Mouse (Mus musculus) hindbrain, embryonic 11.5 days (tissue): ENCODE measurements at regions not wholly inside any gene's neighbourhood (a gene's known extent, or its start where the extent isn't known, plus 50 kb on each side); places are given as distances from the start of the nearest gene placed in this dataset.

ENCODE experiments used
- ATAC-seq: fragments of 200-750 bp; cut with Nextera tagmentation; 2 replicates; pipeline ENCODE4 v1.8.0; 2017; ENCODE audit warnings: mild to moderate bottlenecking, moderate TSS enrichment, moderate library complexity; ENCODE audit not compliant: low FRiP score
- DNase-seq: peaks from one replicate; pipeline ENCODE4 v3.0.0-alpha.2; 2015; ENCODE audit warnings: low spot score
- H3K27ac ChIP-seq: fragments of 300-500 bp; sonication (generic); 2 replicates; pipeline ENCODE4 v1.5.1; 2014; ENCODE audit warnings: mild to moderate bottlenecking, low read depth, low read length
- H3K27me3 ChIP-seq: fragments of 300-500 bp; sonication (generic); 2 replicates; pipeline ENCODE4 v1.6.1; 2014; ENCODE audit warnings: mild to moderate bottlenecking, low read length, moderate library complexity, mixed read lengths; ENCODE audit not compliant: control insufficient read depth, insufficient read depth
- H3K36me3 ChIP-seq: fragments of 300-500 bp; sonication (generic); 2 replicates; pipeline ENCODE4 v1.6.1; 2014; ENCODE audit warnings: mild to moderate bottlenecking, low read length, moderate library complexity, mixed read lengths; ENCODE audit not compliant: control insufficient read depth, insufficient read depth
- H3K4me1 ChIP-seq: fragments of 300-500 bp; sonication (generic); replicated peaks from 2 replicates; pipeline ENCODE4 v1.6.1; 2014; ENCODE audit warnings: low read length, mixed read lengths; ENCODE audit not compliant: control insufficient read depth, insufficient read depth
- H3K4me2 ChIP-seq: fragments of 300-500 bp; sonication (generic); replicated peaks from 2 replicates; pipeline ENCODE4 v1.6.1; 2014; ENCODE audit warnings: mild to moderate bottlenecking, low read depth, low read length
- H3K4me3 ChIP-seq: fragments of 300-500 bp; sonication (generic); 2 replicates; pipeline ENCODE4 v1.5.1; 2014; ENCODE audit warnings: low read depth, low read length
- H3K9ac ChIP-seq: fragments of 300-500 bp; sonication (generic); 2 replicates; pipeline ENCODE4 v1.6.1; 2014; ENCODE audit warnings: low read depth, low read length
- H3K9me3 ChIP-seq: fragments of 300-500 bp; sonication (generic); 2 replicates; pipeline ENCODE4 v1.6.1; 2016; ENCODE audit warnings: low read length; ENCODE audit not compliant: control insufficient read depth
- WGBS: fragments of 180-500 bp; shearing (Covaris S2); extraction: QIAGEN DNeasy Blood & Tissue Kit; methylation state at CpG from one replicate; pipeline ENCODE4 v1.1.7; 2014; 5-methylcytosine and 5-hydroxymethylcytosine counted together

DNA sequence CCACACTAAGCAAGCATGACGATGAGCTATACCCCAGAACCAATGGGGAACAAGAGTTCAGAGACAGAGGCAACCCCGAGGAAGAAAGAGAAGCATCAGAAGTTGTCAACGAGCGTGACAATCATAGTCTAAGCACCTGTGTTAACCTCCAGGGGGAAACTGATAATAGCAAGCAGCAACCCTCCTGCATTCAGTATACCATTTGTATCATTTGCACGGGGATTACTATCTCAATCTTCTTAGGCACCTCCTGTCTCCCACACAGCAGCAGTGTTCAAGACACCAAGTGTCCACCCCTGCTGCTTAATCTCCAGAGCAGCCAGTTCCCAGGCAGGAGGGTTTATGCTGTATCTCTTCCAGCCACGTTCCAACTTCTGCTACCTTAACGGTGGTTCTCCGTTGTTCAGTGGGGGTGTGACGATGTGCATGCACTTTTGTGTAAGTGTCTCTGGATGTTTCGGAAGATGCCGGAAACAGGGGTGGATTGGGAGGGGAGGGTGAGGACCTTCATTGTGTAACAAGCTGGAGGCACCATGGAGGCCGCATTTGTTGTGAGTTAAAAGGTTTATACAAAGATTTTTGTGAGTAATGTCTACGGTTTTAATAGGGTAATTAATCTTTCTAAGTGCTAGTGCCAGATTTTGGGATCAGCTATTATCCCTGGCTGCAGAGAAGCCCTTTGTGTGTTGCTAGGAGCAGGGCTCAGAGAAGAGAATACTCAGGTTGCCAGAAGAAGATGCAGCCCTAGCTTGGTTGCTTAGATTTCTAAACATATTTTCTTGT is 245.8 kb downstream of the Rnf144b start:
- Histone ChIP-seq H3K27ac (peak overlapping the region; percentile 47), H3K4me2 (0 out of 2 replicates have a peak overlapping the region, but pooled peaks have one; percentile 11)

DNA sequence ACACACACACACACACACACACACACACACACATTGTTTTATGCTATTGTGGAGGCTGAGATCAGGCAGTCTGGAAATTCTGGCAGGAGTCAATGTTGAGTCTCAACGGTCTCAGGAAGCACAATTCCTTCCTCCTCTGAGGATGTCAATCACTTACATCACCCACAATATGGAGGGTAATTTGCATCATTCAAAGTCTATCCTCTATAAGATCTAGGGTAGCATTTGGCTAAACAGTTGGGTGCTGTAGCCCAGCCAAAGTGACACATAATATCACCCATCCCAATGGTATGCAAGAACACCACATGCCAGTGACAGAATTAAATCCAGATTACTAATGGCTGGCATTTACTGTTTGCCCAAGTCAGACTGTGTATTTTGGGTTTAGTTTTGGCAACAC is 252.1 kb downstream of the Rnf144b start:
- Histone ChIP-seq H3K9me3 (no peaks in the 10 kb centered on the region), H3K4me1 (no peaks in the 10 kb centered on the region), H3K27me3 (no peaks in the 10 kb centered on the region), H3K4me2 (no peak overlapping the region), H3K4me3 (no peak overlapping the region), H3K9ac (no peak overlapping the region), H3K27ac (no peak overlapping the region), H3K36me3 (no peaks in the 10 kb centered on the region)
- 77% methylated on average over 1 of the region's 1 CpGs for WGBS
- ATAC-seq (no peak), DNase-seq (no peak)

More for the DNA sequence above, 245.8 kb downstream of the Rnf144b start:
- Histone ChIP-seq H3K36me3 (no peaks in the 10 kb centered on the region), H3K4me1 (peaks cover 3% of the 10 kb centered on the region; the same call in 1 of the 2 replicates), H3K27me3 (no peaks in the 10 kb centered on the region), H3K9ac (no peak overlapping the region), H3K9me3 (no peaks in the 10 kb centered on the region), H3K4me3 (no peak overlapping the region)
- DNase-seq (peak; percentile 43), ATAC-seq (no peak)
- 50% methylated on average over 13 of the region's 13 CpGs for WGBS

DNA sequence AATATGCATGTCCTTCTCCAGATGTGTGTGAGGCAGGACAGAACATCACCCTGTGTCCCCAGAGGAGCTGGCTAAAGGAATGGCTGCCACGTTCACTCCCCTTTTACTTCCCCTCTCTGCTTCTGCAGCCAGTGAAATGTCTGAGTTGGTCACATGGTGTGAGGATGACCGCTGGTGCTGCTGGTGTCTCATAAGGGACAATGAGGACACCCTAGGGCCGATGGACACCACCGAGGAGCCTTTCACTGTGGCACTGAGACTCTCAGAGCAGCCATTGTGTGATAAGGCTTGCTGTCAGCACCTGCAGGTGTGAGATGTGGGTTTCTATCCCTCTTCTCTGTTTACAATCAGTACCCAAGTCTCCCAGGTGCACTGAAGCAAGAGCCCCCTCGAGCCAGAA is 268.6 kb downstream of the Rnf144b start:
- no peak overlapping the region for H3K4me2 ChIP-seq
- H3K27ac ChIP-seq = no peak overlapping the region
- H3K27me3 ChIP-seq = no peaks in the 10 kb centered on the region
- no peaks in the 10 kb centered on the region for H3K4me1 ChIP-seq
- H3K36me3 ChIP-seq = no peaks in the 10 kb centered on the region
- ATAC-seq = no peak
- WGBS = 48% methylated on average over 5 of the region's 5 CpGs
- no peak overlapping the region for H3K4me3 ChIP-seq
- no peak for DNase-seq
- no peaks in the 10 kb centered on the region for H3K9me3 ChIP-seq
- H3K9ac ChIP-seq = no peak overlapping the region

DNA sequence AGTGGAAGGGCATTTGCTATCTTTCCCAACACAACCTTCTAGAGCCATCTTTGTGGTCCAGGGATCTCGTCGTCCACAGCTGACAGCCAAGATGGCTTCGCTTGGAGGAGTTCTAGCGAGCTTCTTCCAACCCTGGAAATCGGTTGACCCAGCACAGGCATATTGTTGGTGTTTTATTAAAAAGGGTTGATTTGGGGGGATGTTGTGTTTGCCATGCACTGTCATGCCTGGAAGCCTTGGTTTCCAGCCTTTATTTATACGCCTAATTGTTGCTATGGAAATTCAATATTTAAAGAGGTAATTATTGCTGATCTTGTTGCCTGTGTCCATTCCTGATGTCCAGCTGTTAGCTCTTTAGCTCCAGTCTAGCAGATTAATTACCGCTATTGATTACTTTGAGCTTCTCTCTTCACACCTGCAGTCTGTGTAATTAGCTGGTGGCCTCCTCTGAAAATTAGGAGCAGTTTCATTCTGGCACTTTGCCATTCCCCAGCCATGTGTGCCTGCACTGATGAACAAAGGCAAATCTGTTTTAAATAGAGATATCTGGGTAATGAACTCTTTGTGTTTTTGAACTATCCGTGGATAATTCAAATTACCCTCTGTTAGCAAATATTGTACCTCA is 275.4 kb downstream of the Rnf144b start:
- no peaks in the 10 kb centered on the region for H3K9me3 ChIP-seq
- H3K4me1 ChIP-seq = no peaks in the 10 kb centered on the region
- no peaks in the 10 kb centered on the region for H3K27me3 ChIP-seq
- H3K27ac ChIP-seq = no peak overlapping the region
- no peaks in the 10 kb centered on the region for H3K36me3 ChIP-seq
- H3K4me3 ChIP-seq = no peak overlapping the region
- ATAC-seq = no peak
- no peak overlapping the region for H3K9ac ChIP-seq
- 81% methylated on average over 8 of the region's 8 CpGs for WGBS
- peak; percentile 3 for DNase-seq
- no peak overlapping the region for H3K4me2 ChIP-seq

- no peak overlapping the region for H3K27ac ChIP-seq
- 89% methylated on average over 5 of the region's 5 CpGs for WGBS
- no peaks in the 10 kb centered on the region for H3K4me1 ChIP-seq
- no peaks in the 10 kb centered on the region for H3K9me3 ChIP-seq
- no peaks in the 10 kb centered on the region for H3K27me3 ChIP-seq
- no peak overlapping the region for H3K4me3 ChIP-seq
- no peak overlapping the region for H3K9ac ChIP-seq
- DNase-seq = no peak
- ATAC-seq = no peak
- no peaks in the 10 kb centered on the region for H3K36me3 ChIP-seq
- no peak overlapping the region for H3K4me2 ChIP-seq
Observed at GRCm38 (mm10) chr13:47398976-47399375, 276.5 kb downstream of the Rnf144b start.

DNA sequence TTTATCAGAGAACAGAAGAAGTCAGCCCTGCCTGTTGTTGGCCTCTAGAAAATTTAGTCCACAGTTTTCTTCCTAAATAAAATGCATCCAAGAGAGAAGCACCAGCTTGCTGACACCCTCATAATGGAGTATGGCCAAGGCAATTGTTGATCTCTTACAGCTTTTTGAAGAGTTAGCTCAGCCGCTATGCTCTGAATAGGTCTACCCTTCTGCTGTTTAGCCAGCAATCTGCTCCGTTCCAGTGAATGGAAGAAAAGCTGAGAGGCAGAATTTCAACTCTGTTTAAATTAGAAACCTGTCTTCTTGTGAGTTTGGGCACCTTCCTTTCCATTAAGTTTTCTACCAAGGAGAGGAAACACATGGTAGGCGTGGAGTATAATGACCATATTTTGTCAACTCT is 290.8 kb downstream of the Rnf144b start:
- Histone ChIP-seq H3K27me3 (no peaks in the 10 kb centered on the region), H3K4me2 (no peak overlapping the region), H3K4me1 (no peaks in the 10 kb centered on the region), H3K4me3 (no peak overlapping the region), H3K36me3 (no peaks in the 10 kb centered on the region), H3K27ac (no peak overlapping the region), H3K9me3 (no peaks in the 10 kb centered on the region), H3K9ac (no peak overlapping the region)
- no peak for ATAC-seq
- DNase-seq = no peak
- WGBS = 90% methylated on average over 3 of the region's 3 CpGs

DNA sequence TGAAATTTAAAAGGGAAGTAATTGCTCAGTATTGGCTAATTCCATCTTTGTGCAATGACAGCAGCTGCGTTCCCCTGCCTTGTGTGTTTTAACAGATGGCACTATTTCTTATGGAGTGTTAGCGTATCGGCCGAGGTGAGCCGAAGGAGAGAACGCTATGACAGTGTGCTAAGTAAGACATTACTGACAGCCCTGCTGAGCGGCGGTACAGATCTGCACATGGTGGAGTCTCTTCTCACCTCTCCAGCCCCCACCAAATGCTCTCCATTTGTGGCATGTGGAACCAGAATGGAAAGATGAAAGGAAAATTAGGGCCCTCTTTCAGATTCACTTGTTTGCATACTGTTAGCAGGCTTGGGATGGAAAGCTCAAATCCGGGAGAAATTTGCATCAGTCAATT is 291.5 kb downstream of the Rnf144b start:
- no peaks in the 10 kb centered on the region for H3K36me3 ChIP-seq
- WGBS = 84% methylated on average over 9 of the region's 9 CpGs
- no peak for DNase-seq
- no peak overlapping the region for H3K27ac ChIP-seq
- H3K4me1 ChIP-seq = no peaks in the 10 kb centered on the region
- H3K9me3 ChIP-seq = no peaks in the 10 kb centered on the region
- ATAC-seq = no peak
- no peak overlapping the region for H3K4me2 ChIP-seq
- no peaks in the 10 kb centered on the region for H3K27me3 ChIP-seq
- H3K4me3 ChIP-seq = no peak overlapping the region
- no peak overlapping the region for H3K9ac ChIP-seq

DNA sequence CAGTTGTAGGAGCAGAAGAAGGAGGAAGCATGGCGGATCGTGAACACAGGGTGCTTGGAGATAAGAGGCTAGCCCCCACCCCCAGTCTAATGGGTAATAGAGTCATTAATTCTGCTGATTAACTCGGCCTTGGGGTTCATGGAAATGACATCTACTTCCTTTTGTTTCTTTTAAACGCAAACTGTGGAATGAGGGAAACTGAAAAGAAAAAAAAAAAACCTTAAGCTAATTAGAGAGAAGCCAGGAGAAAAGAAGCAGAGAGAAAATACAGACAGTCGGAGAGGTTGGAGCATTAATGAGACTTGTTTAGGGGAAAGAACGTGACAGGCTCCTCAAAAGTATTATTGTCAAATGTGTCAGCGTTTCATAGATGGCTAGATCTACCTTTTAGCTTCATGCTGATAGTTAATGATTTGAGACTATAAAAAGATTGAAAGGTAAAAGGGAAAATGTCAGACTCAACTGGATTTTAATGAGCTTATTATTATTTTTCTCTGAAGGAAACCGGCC is 307.5 kb downstream of the Rnf144b start:
- WGBS = 73% methylated on average over 8 of the region's 8 CpGs
- Histone ChIP-seq H3K9ac (no peak overlapping the region), H3K36me3 (no peaks in the 10 kb centered on the region), H3K9me3 (no peaks in the 10 kb centered on the region), H3K27me3 (no peaks in the 10 kb centered on the region), H3K4me2 (no peak overlapping the region), H3K4me3 (no peak overlapping the region), H3K27ac (no peak overlapping the region), H3K4me1 (no peaks in the 10 kb centered on the region)
- ATAC-seq = no peak
- no peak for DNase-seq

DNA sequence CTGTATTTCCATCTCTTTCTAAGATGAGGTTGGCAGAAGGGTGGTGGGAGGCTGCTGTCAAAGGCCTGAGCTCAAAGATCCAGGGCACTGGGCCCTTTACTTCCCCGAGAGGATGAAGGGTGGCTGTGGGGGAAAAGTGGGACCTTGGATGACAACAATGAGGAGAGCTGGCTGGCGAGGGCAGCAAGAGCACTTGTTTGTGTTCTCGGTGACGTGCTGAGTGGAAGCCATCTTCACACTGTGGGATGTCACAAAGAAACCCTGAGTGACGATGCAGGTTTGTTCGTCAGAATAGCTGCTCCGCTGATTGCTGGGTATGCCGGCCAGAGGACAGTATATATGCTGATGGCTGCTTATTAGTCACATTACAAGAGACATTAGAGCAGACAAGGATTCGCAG is 308.0 kb downstream of the Rnf144b start:
- Histone ChIP-seq H3K4me2 (no peak overlapping the region), H3K27me3 (no peaks in the 10 kb centered on the region), H3K27ac (no peak overlapping the region), H3K4me3 (no peak overlapping the region), H3K36me3 (no peaks in the 10 kb centered on the region), H3K9me3 (no peaks in the 10 kb centered on the region), H3K4me1 (no peaks in the 10 kb centered on the region), H3K9ac (no peak overlapping the region)
- no peak for ATAC-seq
- no peak for DNase-seq
- WGBS = 84% methylated on average over 9 of the region's 9 CpGs
